Mouse (Mus musculus) kidney, adult 2 months (tissue): ENCODE data around the gene Naglu.

Experiments used
- CTCF ChIP-seq: fragments of 200-500 bp; conservative IDR thresholded peaks from 2 replicates; pipeline ENCODE4 v1.5.1; 2011; ENCODE audit warnings: low read depth, mild to moderate bottlenecking, control low read depth, low read length, moderate library complexity, mixed read lengths; ENCODE audit not compliant: insufficient read depth, insufficient read length
- POLR2A ChIP-seq: fragments of 200-500 bp; IDR thresholded peaks from one replicate; pipeline ENCODE4 v1.6.1; 2011; ENCODE audit warnings: low read depth, low read length, control low read depth

- no peak for TF ChIP-seq CTCF
- TF ChIP-seq POLR2A, result no peak
Measured at GRCm38 (mm10) chr11:101064462-101064861, 5.3 kb upstream of the Naglu start.
